Mouse (Mus musculus) hindbrain, embryonic 10.5 days (tissue): ENCODE measurements around the gene Zcrb1. TPM values are rescaled to one million over a fixed set of nuclear protein-coding genes. Genes with fewer than 3 reads are reported as not detected.

Source experiments
- DNase-seq: peaks from one replicate; pipeline ENCODE4 v3.0.0-alpha.2; 2017; ENCODE audit warnings: low spot score
- H3K27ac ChIP-seq: fragments of 300-500 bp; sonication (generic); 2 replicates; pipeline ENCODE4 v1.5.1; 2016; ENCODE audit warnings: mild to moderate bottlenecking, moderate library complexity
- H3K27me3 ChIP-seq: fragments of 300-500 bp; sonication (generic); 2 replicates; pipeline ENCODE4 v1.6.1; 2016; ENCODE audit warnings: mild to moderate bottlenecking; ENCODE audit not compliant: poor library complexity, insufficient read depth, severe bottlenecking
- H3K36me3 ChIP-seq: fragments of 300-500 bp; sonication (generic); 2 replicates; pipeline ENCODE4 v1.6.1; 2016; ENCODE audit warnings: mild to moderate bottlenecking, moderate library complexity
- H3K4me1 ChIP-seq: fragments of 300-500 bp; sonication (generic); replicated peaks from 2 replicates; pipeline ENCODE4 v1.6.1; 2016; ENCODE audit warnings: mild to moderate bottlenecking
- H3K4me3 ChIP-seq: fragments of 300-500 bp; sonication (generic); 2 replicates; pipeline ENCODE4 v1.5.1; 2016; ENCODE audit warnings: mild to moderate bottlenecking, moderate library complexity
- H3K9me3 ChIP-seq: fragments of 300-500 bp; sonication (generic); 2 replicates; pipeline ENCODE4 v1.6.1; 2016; ENCODE audit warnings: mild to moderate bottlenecking, moderate library complexity
- WGBS: fragments of 180-500 bp; shearing (Covaris S2); methylation state at CpG from one replicate; pipeline ENCODE4 v1.1.7; 2016; 5-methylcytosine and 5-hydroxymethylcytosine counted together
- polyA plus RNA-seq: library from polyadenylated mRNA; unstranded; fragments of >200 nt; fragmentation: Nextera tagmentation; extraction: Ambion mirVana; gene quantifications from 2 replicates; pipeline ENCODE4 v1.2.1, GENCODE M21; 2016

Gene Zcrb1
- polyA plus RNA-seq, 1 experiment from 2014 or later, result 158 TPM

GRCm38 (mm10) chr15:93340630-93341379 lies 57.3 kb downstream of the Zcrb1 start:
- no peaks in the 10 kb centered on the region for H3K36me3 ChIP-seq
- 89% methylated on average over 10 of the region's 10 CpGs for WGBS
- H3K4me1 ChIP-seq, result peaks cover 9% of the 10 kb centered on the region
- no peak overlapping the region for H3K27ac ChIP-seq
- no peak overlapping the region for H3K4me3 ChIP-seq
- no peak for DNase-seq
- no peaks in the 10 kb centered on the region for H3K27me3 ChIP-seq
- H3K9me3 ChIP-seq, result no peaks in the 10 kb centered on the region

GRCm38 (mm10) chr15:93336925-93337761 lies 61.0 kb downstream of the Zcrb1 start, which contains the start of gene Yaf2:
Yaf2 (minus strand) TSS chr15:93336935.
- Histone ChIP-seq H3K27me3 (no peaks in the 10 kb centered on the region), H3K36me3 (peaks cover 12% of the 10 kb centered on the region), H3K9me3 (no peaks in the 10 kb centered on the region), H3K4me3 (peak within 1 kb of the TSS; percentile 86), H3K4me1 (peaks cover 19% of the 10 kb centered on the region), H3K27ac (peak within 1 kb of the TSS; percentile 97)
- peak; percentile 86 for DNase-seq
- under 1% methylated on average over 73 of the region's 73 CpGs for WGBS

- no peak for DNase-seq
These were observed 61.5 kb downstream of the Zcrb1 start for GRCm38 (mm10) chr15:93336658-93336924.

More at GRCm38 (mm10) chr15:93336658-93336924, 61.5 kb downstream of the Zcrb1 start:
- H3K36me3 ChIP-seq, result peaks cover 12% of the 10 kb centered on the region
- peaks cover 19% of the 10 kb centered on the region for H3K4me1 ChIP-seq
- no peaks in the 10 kb centered on the region for H3K9me3 ChIP-seq
- WGBS, result 3% methylated on average over 52 of the region's 52 CpGs
- H3K27me3 ChIP-seq, result no peaks in the 10 kb centered on the region
- H3K27ac ChIP-seq, result peak overlapping the region; percentile 97
- H3K4me3 ChIP-seq, result peak overlapping the region; percentile 86

Other genes starting within 250 kb of the Zcrb1 start
- 11.0 and 14.5 TPM in 2 replicates for gene Gxylt1, start 123.2 kb downstream of the Zcrb1 start, polyA plus RNA-seq
- gene Yaf2, start 61.4 kb downstream of the Zcrb1 start, polyA plus RNA-seq, result 104 and 116 TPM in 2 replicates
- gene Pphln1, start within 50 bp of the Zcrb1 start, polyA plus RNA-seq, result 86.0 and 95.9 TPM in 2 replicates
- gene Prickle1, start 197.6 kb upstream of the Zcrb1 start, polyA plus RNA-seq, result 13.6 and 17.4 TPM in 2 replicates